Mouse (Mus musculus) left cerebral cortex, adult 9 months (tissue): ENCODE data around the gene Hist1h2bm.
"Not testable (repeated sequence)": the region's sequence is repeated elsewhere in the genome, so short reads cannot be mapped to it uniquely, and the experiment has no call there.

Source experiments
- DNase-seq, 2 experiments: peaks; one replicate each; pipeline ENCODE4 v3.0.0; 2022; ENCODE audit warnings: low spot score in 2 of 2

Gene Hist1h2bm

GRCm38 (mm10) chr13:21721757-21722372 is at the start of gene Hist1h2bm:
Gene Hist1h2bm (plus strand): TSS chr13:21722044.
- DNase-seq: peak; percentile 74 to 80

GRCm38 (mm10) chr13:21677305-21677704 is 44.5 kb upstream of the Hist1h2bm start, which contains the start of gene Olfr1360:
Gene Olfr1360 (minus strand): TSS chr13:21677405.
- no peak for DNase-seq

DNA sequence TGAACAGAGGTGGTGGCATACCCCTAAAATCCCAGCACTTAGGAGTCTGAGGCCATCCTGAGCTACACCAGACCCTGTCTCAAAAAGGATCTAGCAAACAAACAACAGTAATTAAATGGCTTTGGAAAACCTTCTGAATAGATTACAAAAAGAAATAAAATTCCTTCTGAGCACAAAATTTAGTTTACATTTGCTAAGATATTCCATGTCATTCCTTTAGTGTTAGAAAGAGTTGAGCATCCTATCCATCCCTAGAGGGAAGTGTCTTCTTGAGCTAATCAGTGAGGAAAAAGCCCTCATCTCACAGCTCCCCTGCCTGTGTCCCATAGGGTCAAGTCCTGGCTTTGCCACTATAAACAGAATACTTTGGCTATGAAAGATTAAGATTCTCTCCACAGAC is 24.0 kb upstream of the Hist1h2bm start, which contains the start of gene Olfr1359:
Gene Olfr1359, plus strand, starts transcription at position 301 of the 400 bp plus-strand sequence.
- no peak for DNase-seq

DNA sequence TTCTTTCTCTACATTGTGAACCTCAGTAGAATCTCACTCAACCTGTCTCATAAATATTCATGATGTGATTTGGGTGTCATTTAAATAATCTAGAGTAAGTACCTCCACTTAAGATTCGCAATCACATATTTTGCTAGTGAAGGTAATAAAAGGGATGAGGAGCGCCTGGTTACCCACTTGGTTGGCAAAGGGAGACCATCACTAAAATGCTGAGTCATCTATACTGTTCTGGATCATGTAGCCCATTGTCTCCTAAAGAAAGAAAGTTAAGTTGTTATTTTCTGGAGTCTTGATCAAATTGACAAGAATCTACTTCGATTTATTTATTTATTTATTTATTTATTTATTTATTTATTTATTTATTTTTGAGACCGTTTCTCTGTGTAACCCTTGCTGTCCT is 15.2 kb upstream of the Hist1h2bm start:
- no peak for DNase-seq

- DNase-seq: peak; percentile 60 to 93
Observed at GRCm38 (mm10) chr13:21710031-21710711, 11.7 kb upstream of the Hist1h2bm start.

- peak in 1 of 2 experiments; percentile 89 for DNase-seq
Observed at GRCm38 (mm10) chr13:21710821-21711525, 10.9 kb upstream of the Hist1h2bm start.

GRCm38 (mm10) chr13:21711698-21712097 is 10.1 kb upstream of the Hist1h2bm start:
- no peak for DNase-seq

- DNase-seq: peak in 1 of 2 experiments; percentile 79
Observed at GRCm38 (mm10) chr13:21714725-21715124, 7.1 kb upstream of the Hist1h2bm start.

DNA sequence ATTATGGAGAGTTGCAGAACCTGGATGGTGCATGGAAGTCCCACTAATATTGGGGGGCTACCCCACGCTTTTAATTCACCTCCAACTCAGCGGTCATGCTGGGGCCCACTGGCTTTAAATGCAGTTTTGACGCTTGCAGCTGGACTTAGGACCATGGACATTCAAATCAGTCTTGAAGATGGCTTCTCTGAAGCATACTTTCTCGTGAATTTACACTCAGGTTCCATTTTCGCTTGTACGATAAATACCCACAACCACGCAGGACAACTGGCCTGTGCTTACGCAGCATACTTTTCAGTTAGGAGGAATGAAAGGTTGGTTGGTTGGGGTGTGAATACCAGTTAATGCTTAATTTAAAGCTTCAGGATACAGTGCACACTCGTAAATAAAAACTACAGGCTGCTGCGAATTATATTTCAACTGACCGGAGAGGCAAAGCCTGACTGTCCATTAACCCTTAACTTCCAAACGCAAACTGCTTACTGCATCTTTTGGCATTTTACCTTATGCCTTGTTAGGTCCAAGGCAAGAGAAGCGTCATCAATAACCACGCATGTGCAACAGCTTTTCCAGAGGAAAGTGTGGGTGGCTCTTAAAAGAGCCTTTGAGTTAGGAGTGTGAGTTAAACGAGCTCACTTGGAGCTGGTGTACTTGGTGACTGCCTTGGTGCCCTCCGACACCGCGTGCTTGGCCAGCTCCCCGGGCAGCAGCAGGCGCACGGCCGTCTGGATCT is 6.5 kb upstream of the Hist1h2bm start:
- DNase-seq: no peak

- DNase-seq: peak; percentile 92 to 95
Observed at GRCm38 (mm10) chr13:21715864-21716539, 5.8 kb upstream of the Hist1h2bm start, which contains the start of the genes Hist1h2bl and Hist1h2ai. Gene Hist1h2bl (minus strand): TSS chr13:21716143. Gene Hist1h2ai (plus strand): TSS chr13:21716422.

- DNase-seq: peak in 1 of 2 experiments; percentile 16
Observed at GRCm38 (mm10) chr13:21716540-21717391, 5.1 kb upstream of the Hist1h2bm start.

DNA sequence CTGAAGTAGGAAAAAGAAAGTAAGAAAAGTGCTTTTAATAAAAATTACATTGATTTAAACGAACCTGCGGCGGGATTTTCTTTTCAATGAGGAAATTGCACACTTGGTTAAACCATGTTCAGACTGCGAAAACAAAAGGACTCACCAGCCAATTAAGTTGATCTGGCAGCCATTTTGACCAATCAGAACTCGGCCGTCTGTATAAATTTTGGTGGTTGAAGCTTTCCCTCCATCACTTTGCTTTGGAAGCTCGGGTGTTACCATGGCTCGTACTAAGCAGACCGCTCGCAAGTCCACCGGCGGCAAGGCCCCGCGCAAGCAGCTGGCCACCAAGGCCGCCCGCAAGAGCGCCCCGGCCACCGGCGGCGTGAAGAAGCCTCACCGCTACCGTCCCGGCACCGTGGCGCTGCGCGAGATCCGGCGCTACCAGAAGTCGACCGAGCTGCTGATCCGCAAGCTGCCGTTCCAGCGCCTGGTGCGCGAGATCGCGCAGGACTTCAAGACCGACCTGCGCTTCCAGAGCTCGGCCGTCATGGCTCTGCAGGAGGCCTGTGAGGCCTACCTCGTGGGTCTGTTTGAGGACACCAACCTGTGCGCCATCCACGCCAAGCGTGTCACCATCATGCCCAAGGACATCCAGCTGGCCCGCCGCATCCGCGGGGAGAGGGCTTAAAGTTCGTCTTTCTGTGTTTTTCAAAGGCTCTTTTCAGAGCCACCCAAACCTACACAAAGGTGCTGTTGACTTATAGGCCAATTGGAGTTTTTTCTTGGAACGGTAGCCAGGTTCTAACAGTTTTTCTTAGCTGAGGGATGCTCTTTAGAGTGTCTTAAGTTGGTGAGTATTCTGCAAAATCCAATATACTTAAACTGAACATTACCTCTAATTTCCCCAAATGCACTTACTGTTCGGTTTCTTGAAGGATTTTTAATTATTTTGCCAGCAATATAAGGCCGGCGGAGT is 4.2 kb upstream of the Hist1h2bm start, which contains the start of gene Hist1h3h:
Gene Hist1h3h, plus strand, starts transcription at position 263 of the 961 bp plus-strand sequence.
- peak; percentile 73 to 92 for DNase-seq

GRCm38 (mm10) chr13:21718381-21719080 is 3.3 kb upstream of the Hist1h2bm start:
- DNase-seq: no peak

GRCm38 (mm10) chr13:21721107-21721756 is 612 bp upstream of the Hist1h2bm start:
- DNase-seq: not testable (repeated sequence)

DNA sequence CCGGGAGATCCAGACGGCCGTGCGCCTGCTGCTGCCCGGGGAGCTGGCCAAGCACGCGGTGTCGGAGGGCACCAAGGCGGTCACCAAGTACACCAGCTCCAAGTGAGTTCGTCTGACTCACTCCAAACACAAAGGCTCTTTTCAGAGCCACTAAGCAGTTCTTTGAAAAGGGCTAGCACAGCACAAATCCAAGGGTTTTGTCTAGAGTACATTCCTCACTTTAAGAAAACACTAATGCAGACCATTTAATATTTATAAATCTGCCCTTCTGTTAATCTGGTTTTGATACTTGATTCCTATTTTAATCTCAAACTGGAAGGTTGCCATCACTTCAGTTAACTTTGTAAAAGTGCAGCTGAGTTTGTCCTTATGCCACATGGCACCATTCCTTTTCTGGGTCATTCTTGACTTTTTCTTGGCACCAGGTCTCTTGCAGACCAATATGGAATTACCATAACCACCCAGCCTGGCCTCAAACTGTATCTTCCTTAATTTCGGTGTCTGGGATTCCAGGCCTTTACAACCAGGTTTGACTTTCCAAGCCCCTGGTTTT is 605 bp downstream of the Hist1h2bm start:
- DNase-seq: no peak

GRCm38 (mm10) chr13:21722993-21723836 is 1.4 kb downstream of the Hist1h2bm start:
- no peak for DNase-seq
